Mouse (Mus musculus) liver, embryonic 14.5 days (tissue): Measurements from ENCODE around the gene Ccdc42.

ENCODE experiments used
- CTCF ChIP-seq: IDR thresholded peaks from 2 replicates; pipeline ENCODE4 v1.5.1; 2016; ENCODE audit warnings: antibody characterized with exemption, low read depth, control low read depth
- EP300 ChIP-seq: IDR thresholded peaks from 2 replicates; pipeline ENCODE4 v1.6.1; 2016; ENCODE audit warnings: antibody characterized with exemption, low read depth

DNA sequence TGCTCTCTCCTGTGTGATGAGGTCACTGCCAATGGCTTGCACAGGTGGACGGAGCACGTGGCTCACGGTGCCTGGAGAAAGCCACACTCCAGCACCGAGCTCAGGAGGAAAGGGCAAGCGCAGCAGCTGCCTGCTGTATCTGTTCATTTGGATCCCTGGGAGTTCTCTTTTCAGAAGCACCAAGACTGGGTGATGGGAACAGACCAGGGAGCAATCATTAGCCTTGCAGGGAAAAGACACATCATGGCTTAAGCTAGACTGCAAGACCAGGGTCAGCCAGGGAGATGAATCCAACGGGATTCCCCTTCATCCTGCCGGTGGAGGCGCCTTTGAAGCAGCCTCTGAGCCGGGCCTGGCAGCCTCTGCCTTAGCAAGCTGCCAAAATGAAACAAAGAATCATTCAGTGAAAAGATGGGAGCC is 7.3 kb upstream of the Ccdc42 start:
- TF ChIP-seq EP300, result no peak
- no peak for TF ChIP-seq CTCF
